Mouse (Mus musculus): ENCODE results near the gene Flg2. TPM values are rescaled to one million over a fixed set of nuclear protein-coding genes. Genes with fewer than 3 reads are reported as not detected.

Flg2 gene
- polyA plus RNA-seq (2016; fragmentation: Nextera tagmentation; extraction: Ambion mirVana) = not detected in 2 replicates

DNA sequence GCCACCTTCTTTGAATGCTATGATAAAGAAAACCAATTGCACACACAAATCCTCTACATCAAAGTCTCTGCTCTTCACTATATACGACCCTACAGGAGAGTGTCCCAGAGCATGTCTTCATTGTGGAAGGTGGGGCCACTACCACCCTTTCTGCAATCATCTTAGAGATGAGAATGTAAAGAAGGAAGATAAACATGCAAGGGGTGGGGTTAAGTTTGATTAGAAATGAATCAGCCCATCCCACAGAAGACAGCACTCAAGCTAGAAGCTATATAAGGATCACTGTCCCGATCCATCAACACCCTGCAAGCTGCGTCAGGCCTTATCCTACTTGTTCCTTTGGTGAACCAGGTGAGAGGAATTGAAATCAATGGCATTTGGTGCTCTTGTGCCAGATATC, at the start of gene Flg2:
Gene Flg2, plus strand, starts transcription at position 301 of the 400 bp plus-strand sequence.
- Histone ChIP-seq H3K27me3 (ENCODE audit: insufficient read depth, poor library complexity, severe bottlenecking) (no peaks in the 10 kb centered on the region), H3K9me3 (no peaks in the 10 kb centered on the region; the same call in 1 of the 2 replicates), H3K36me3 (no peaks in the 10 kb centered on the region), H3K27ac (no peak within 1 kb of the TSS), H3K4me3 (no peak within 1 kb of the TSS), H3K4me1 (no peaks in the 10 kb centered on the region)
- WGBS = 73% methylated on average over 3 of the region's 3 CpGs
- DNase-seq (ENCODE audit: low spot score) = no peak

GRCm38 (mm10) chr3:93162502-93162901, 34.6 kb upstream of the Flg2 start:
- no peaks in the 10 kb centered on the region for H3K4me1 ChIP-seq
- H3K27me3 ChIP-seq (ENCODE audit: insufficient read depth, poor library complexity, severe bottlenecking) = no peaks in the 10 kb centered on the region
- DNase-seq (ENCODE audit: low spot score) = no peak
- H3K36me3 ChIP-seq = no peaks in the 10 kb centered on the region
- H3K4me3 ChIP-seq = no peak overlapping the region
- H3K27ac ChIP-seq = no peak overlapping the region
- H3K9me3 ChIP-seq = no peaks in the 10 kb centered on the region
- 81% methylated on average over 6 of the region's 6 CpGs for WGBS

GRCm38 (mm10) chr3:93162996-93163592, 34.0 kb upstream of the Flg2 start:
- Histone ChIP-seq H3K9me3 (no peaks in the 10 kb centered on the region), H3K4me1 (no peaks in the 10 kb centered on the region), H3K36me3 (no peaks in the 10 kb centered on the region), H3K4me3 (no peak overlapping the region), H3K27me3 (ENCODE audit: insufficient read depth, poor library complexity, severe bottlenecking) (no peaks in the 10 kb centered on the region), H3K27ac (no peak overlapping the region)
- 50% methylated on average over 1 of the region's 1 CpGs for WGBS
- DNase-seq (ENCODE audit: low spot score) = no peak

GRCm38 (mm10) chr3:93180856-93181255, 16.2 kb upstream of the Flg2 start:
- Histone ChIP-seq H3K4me1 (no peaks in the 10 kb centered on the region), H3K27ac (no peak overlapping the region), H3K4me3 (no peak overlapping the region), H3K27me3 (ENCODE audit: insufficient read depth, poor library complexity, severe bottlenecking) (no peaks in the 10 kb centered on the region), H3K36me3 (no peaks in the 10 kb centered on the region), H3K9me3 (no peaks in the 10 kb centered on the region)
- no peak for DNase-seq (ENCODE audit: low spot score)
- 84% methylated on average over 4 of the region's 4 CpGs for WGBS

DNA sequence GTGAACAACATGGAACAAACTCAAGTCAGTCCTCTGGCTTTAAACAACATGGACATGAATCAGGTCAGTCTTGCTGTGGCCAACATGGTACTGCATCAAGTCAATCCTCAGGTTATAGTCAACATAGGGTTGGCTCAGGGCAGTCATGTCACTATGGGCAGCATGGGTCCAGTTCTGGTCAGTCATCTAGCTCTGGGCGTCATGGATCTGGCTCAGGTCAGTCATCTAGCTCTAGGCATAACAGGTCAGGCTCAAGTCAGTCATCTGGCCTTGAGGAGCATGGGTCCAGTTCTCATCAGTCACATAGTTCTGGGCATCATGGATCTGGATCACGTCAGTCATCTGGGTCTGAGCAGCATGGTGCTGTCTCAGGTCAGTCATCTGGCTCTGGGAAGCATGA, 4.9 kb downstream of the Flg2 start:
- WGBS = 82% methylated on average over 2 of the region's 2 CpGs
- H3K27ac ChIP-seq = no peak overlapping the region
- H3K4me3 ChIP-seq = no peak overlapping the region
- H3K4me1 ChIP-seq = no peaks in the 10 kb centered on the region
- peaks cover 19% of the 10 kb centered on the region for H3K9me3 ChIP-seq
- H3K36me3 ChIP-seq = no peaks in the 10 kb centered on the region
- DNase-seq (ENCODE audit: low spot score) = no peak
- H3K27me3 ChIP-seq (ENCODE audit: insufficient read depth, poor library complexity, severe bottlenecking) = no peaks in the 10 kb centered on the region

DNA sequence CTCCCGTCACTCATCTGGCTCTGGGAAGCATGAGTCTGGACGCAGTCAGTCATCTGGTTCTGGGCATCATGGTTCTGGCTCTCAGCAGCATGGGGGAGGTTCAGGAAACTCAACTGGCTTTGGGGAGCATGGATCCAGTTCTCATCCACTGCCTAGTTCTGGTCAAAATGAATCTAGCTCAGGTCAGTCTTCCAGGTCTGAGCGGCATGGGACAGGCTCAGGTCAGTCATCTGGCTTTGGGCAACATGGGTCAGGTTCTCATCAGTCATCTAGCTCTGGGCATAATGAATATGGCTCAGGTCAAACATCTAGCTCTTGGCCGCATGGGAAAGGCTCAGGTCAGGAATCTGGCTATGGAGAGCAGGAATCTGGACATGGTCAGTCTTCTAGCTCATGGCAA, 5.4 kb downstream of the Flg2 start:
- 91% methylated on average over 4 of the region's 4 CpGs for WGBS
- no peak overlapping the region for H3K4me3 ChIP-seq
- no peaks in the 10 kb centered on the region for H3K36me3 ChIP-seq
- H3K27ac ChIP-seq = no peak overlapping the region
- H3K27me3 ChIP-seq (ENCODE audit: insufficient read depth, poor library complexity, severe bottlenecking) = no peaks in the 10 kb centered on the region
- H3K9me3 ChIP-seq = peaks cover 19% of the 10 kb centered on the region
- no peak for DNase-seq (ENCODE audit: low spot score)
- H3K4me1 ChIP-seq = no peaks in the 10 kb centered on the region

Other genes with a start within 250 kb of the Flg2 start
- gene Lce3d, start 239.9 kb upstream of the Flg2 start, polyA plus RNA-seq (2016; fragmentation: Nextera tagmentation; extraction: Ambion mirVana) = not detected in 2 replicates
- gene Lce3e, start 230.2 kb upstream of the Flg2 start, polyA plus RNA-seq (2016; fragmentation: Nextera tagmentation; extraction: Ambion mirVana) = not detected in 2 replicates
- gene Lce3f, start 205.1 kb upstream of the Flg2 start, polyA plus RNA-seq (2016; fragmentation: Nextera tagmentation; extraction: Ambion mirVana) = not detected in 2 replicates
- gene Crct1, start 181.6 kb upstream of the Flg2 start, polyA plus RNA-seq (2016; fragmentation: Nextera tagmentation; extraction: Ambion mirVana) = not detected in 2 replicates
- not detected in 2 replicates for gene Lce1m, start 178.2 kb upstream of the Flg2 start, polyA plus RNA-seq (2016; fragmentation: Nextera tagmentation; extraction: Ambion mirVana)
- not detected in 2 replicates for gene Gm4858, start 128.5 kb upstream of the Flg2 start, polyA plus RNA-seq (2016; fragmentation: Nextera tagmentation; extraction: Ambion mirVana)
- gene Crnn, start 52.5 kb upstream of the Flg2 start, polyA plus RNA-seq (2016; fragmentation: Nextera tagmentation; extraction: Ambion mirVana) = not detected in 2 replicates
- not detected in 2 replicates for gene Flg, start 76.2 kb downstream of the Flg2 start, polyA plus RNA-seq (2016; fragmentation: Nextera tagmentation; extraction: Ambion mirVana)
- not detected in 2 replicates for gene Hrnr, start 122.5 kb downstream of the Flg2 start, polyA plus RNA-seq (2016; fragmentation: Nextera tagmentation; extraction: Ambion mirVana)
- not detected in 2 replicates for gene Rptn, start 196.4 kb downstream of the Flg2 start, polyA plus RNA-seq (2016; fragmentation: Nextera tagmentation; extraction: Ambion mirVana)
- gene Tchh, start 245.1 kb downstream of the Flg2 start, polyA plus RNA-seq (2016; fragmentation: Nextera tagmentation; extraction: Ambion mirVana) = 0.20 and 0.38 TPM in 2 replicates

All from heart, embryonic 10.5 days (tissue).